Mouse (Mus musculus): ENCODE data around the gene Sbp. TPM values are rescaled to one million over a fixed set of nuclear protein-coding genes. Genes with fewer than 3 reads are reported as not detected.
A peak's percentile ranks its signal among the peaks of the same experiment; 100 is the strongest.

Gene Sbp
- total and polyA plus RNA-seq, 3 experiments: not detected

GRCm38 (mm10) chr17:23993559-23994428 lies 52.3 kb downstream of the Sbp start:
- DNase-seq: peak; percentile 82 to 85
- intact Hi-C loops (cut with DNase I): no loop called here
- WGBS: 13% methylated on average over 31 of the region's 31 CpGs

GRCm38 (mm10) chr17:23994667-23995066 lies 53.2 kb downstream of the Sbp start:
- TF ChIP-seq POLR2A (IDR thresholded peaks at IDR 0.05; ENCODE audit: insufficient read depth, low read depth, low read length) (no peak), EP300 (IDR thresholded peaks at IDR 0.05; ENCODE audit: insufficient read depth, low read depth, low read length) (no peak), CTCF (IDR thresholded peaks at IDR 0.05) (no peak)
- intact Hi-C loops (cut with DNase I): no loop called here
- DNase-seq: no peak
- no peak overlapping the region for H3K9ac ChIP-seq (ENCODE audit: low read depth, low read length)
- H3K36me3 ChIP-seq (ENCODE audit: control insufficient read depth, insufficient read depth, low read length): no peaks in the 10 kb centered on the region
- no peak overlapping the region for H3K27ac ChIP-seq
- H3K4me3 ChIP-seq: no peak overlapping the region
- H3K79me2 ChIP-seq (replicated peaks; ENCODE audit: control insufficient read depth, insufficient read depth, low read length): no peaks in the 10 kb centered on the region
- no peaks in the 10 kb centered on the region for H3K27me3 ChIP-seq (ENCODE audit: control insufficient read depth, insufficient read depth, low read length)
- 76% methylated on average over 7 of the region's 7 CpGs for WGBS
- H3K4me1 ChIP-seq (ENCODE audit: control insufficient read depth, insufficient read depth, low read length): no peaks in the 10 kb centered on the region

More at GRCm38 (mm10) chr17:23993559-23994428, 52.3 kb downstream of the Sbp start:
- Histone ChIP-seq H3K27me3 (ENCODE audit: control insufficient read depth, insufficient read depth, low read length) (no peaks in the 10 kb centered on the region), H3K4me3 (no peak overlapping the region), H3K9ac (ENCODE audit: low read depth, low read length) (no peak overlapping the region), H3K4me1 (ENCODE audit: control insufficient read depth, insufficient read depth, low read length) (no peaks in the 10 kb centered on the region), H3K36me3 (ENCODE audit: control insufficient read depth, insufficient read depth, low read length) (no peaks in the 10 kb centered on the region), H3K79me2 (replicated peaks; ENCODE audit: control insufficient read depth, insufficient read depth, low read length) (no peaks in the 10 kb centered on the region), H3K27ac (no peak overlapping the region)
- TF ChIP-seq CTCF (IDR thresholded peaks at IDR 0.05): peak; percentile 65
- no peak for TF ChIP-seq EP300 (IDR thresholded peaks at IDR 0.05; ENCODE audit: insufficient read depth, low read depth, low read length)
- no peak for TF ChIP-seq POLR2A (IDR thresholded peaks at IDR 0.05; ENCODE audit: insufficient read depth, low read depth, low read length)

Other genes with a start within 250 kb of the Sbp start
- not detected for gene 1520401A03Rik, start 218.9 kb upstream of the Sbp start, total RNA-seq (2021)
- not detected in 2 replicates for gene 1520401A03Rik, start 218.9 kb upstream of the Sbp start, polyA plus RNA-seq (2012; rRNA removed)
- 1 to 10 TPM; 1.2 to 1.6 TPM for gene Pkmyt1, start 215.3 kb upstream of the Sbp start, total RNA-seq (2021)
- 3.9 and 5.6 TPM in 2 replicates for gene Pkmyt1, start 215.3 kb upstream of the Sbp start, polyA plus RNA-seq (2012; rRNA removed)
- 10 to 100 TPM; 25.5 to 27.2 TPM for gene Paqr4, start 200.8 kb upstream of the Sbp start, total RNA-seq (2021)
- 30.7 and 33.2 TPM in 2 replicates for gene Paqr4, start 200.8 kb upstream of the Sbp start, polyA plus RNA-seq (2012; rRNA removed)
- not detected for gene Kremen2, start 195.8 kb upstream of the Sbp start, total RNA-seq (2021)
- 0.06 and 0.27 TPM in 2 replicates for gene Kremen2, start 195.8 kb upstream of the Sbp start, polyA plus RNA-seq (2012; rRNA removed)
- 10 to 100 TPM; 39.4 to 40.1 TPM for gene Flywch1, start 170.1 kb upstream of the Sbp start, total RNA-seq (2021)
- gene Flywch1, start 170.1 kb upstream of the Sbp start, polyA plus RNA-seq (2012; rRNA removed): 25.9 and 33.4 TPM in 2 replicates
- under 1 TPM; 0.27 to 0.50 TPM for gene Flywch2, start 155.6 kb upstream of the Sbp start, total RNA-seq (2021)
- 1.3 and 1.5 TPM in 2 replicates for gene Flywch2, start 155.6 kb upstream of the Sbp start, polyA plus RNA-seq (2012; rRNA removed)
- gene Srrm2, start 151.1 kb upstream of the Sbp start, total RNA-seq (2021): 100 to 1,000 TPM; 157 to 161 TPM
- gene Srrm2, start 151.1 kb upstream of the Sbp start, polyA plus RNA-seq (2012; rRNA removed): 318 and 320 TPM in 2 replicates
- gene Elob, start 112.5 kb upstream of the Sbp start, total RNA-seq (2021): 100 to 1,000 TPM; 325 to 371 TPM
- gene Elob, start 112.5 kb upstream of the Sbp start, polyA plus RNA-seq (2012; rRNA removed): 384 and 511 TPM in 2 replicates
- not detected for gene Prss33, start 105.6 kb upstream of the Sbp start, total RNA-seq (2021)
- not detected in 2 replicates for gene Prss33, start 105.6 kb upstream of the Sbp start, polyA plus RNA-seq (2012; rRNA removed)
- gene Prss32, start 97.8 kb upstream of the Sbp start, total RNA-seq (2021): not detected
- gene Prss32, start 97.8 kb upstream of the Sbp start, polyA plus RNA-seq (2012; rRNA removed): 0.16 TPM in 1 of 2 replicates, not detected in the other
- gene Prss41, start 97.5 kb upstream of the Sbp start, total RNA-seq (2021): under 1 TPM in 1 of 2 experiments, not detected in 1; 0.29 TPM
- not detected in 2 replicates for gene Prss41, start 97.5 kb upstream of the Sbp start, polyA plus RNA-seq (2012; rRNA removed)
- gene Prss21, start 73.6 kb upstream of the Sbp start, total RNA-seq (2021): not detected
- not detected in 2 replicates for gene Prss21, start 73.6 kb upstream of the Sbp start, polyA plus RNA-seq (2012; rRNA removed)
- gene Dcpp1, start 60.8 kb upstream of the Sbp start, total RNA-seq (2021): not detected
- gene Dcpp1, start 60.8 kb upstream of the Sbp start, polyA plus RNA-seq (2012; rRNA removed): not detected in 2 replicates
- gene Dcpp2, start 60.8 kb upstream of the Sbp start, total RNA-seq (2021): not detected
- not detected in 2 replicates for gene Dcpp2, start 60.8 kb upstream of the Sbp start, polyA plus RNA-seq (2012; rRNA removed)
- gene Dcpp3, start 24.2 kb upstream of the Sbp start, total RNA-seq (2021): not detected
- gene Dcpp3, start 24.2 kb upstream of the Sbp start, polyA plus RNA-seq (2012; rRNA removed): not detected in 2 replicates
- gene Sbpl, start 13.6 kb downstream of the Sbp start, total RNA-seq (2021): not detected
- not detected in 2 replicates for gene Sbpl, start 13.6 kb downstream of the Sbp start, polyA plus RNA-seq (2012; rRNA removed)
- gene Prss30, start 38.9 kb downstream of the Sbp start, total RNA-seq (2021): not detected
- 0.12 TPM in 2 replicates for gene Prss30, start 38.9 kb downstream of the Sbp start, polyA plus RNA-seq (2012; rRNA removed)
- gene Prss22, start 56.4 kb downstream of the Sbp start, total RNA-seq (2021): not detected
- gene Prss22, start 56.4 kb downstream of the Sbp start, polyA plus RNA-seq (2012; rRNA removed): not detected in 2 replicates
- not detected for gene Prss27, start 96.5 kb downstream of the Sbp start, total RNA-seq (2021)
- gene Prss27, start 96.5 kb downstream of the Sbp start, polyA plus RNA-seq (2012; rRNA removed): not detected in 2 replicates
- gene Kctd5, start 131.8 kb downstream of the Sbp start, total RNA-seq (2021): 1 to 10 TPM; 8.4 to 9.1 TPM
- 9.8 and 12.8 TPM in 2 replicates for gene Kctd5, start 131.8 kb downstream of the Sbp start, polyA plus RNA-seq (2012; rRNA removed)
- gene Pdpk1, start 209.3 kb downstream of the Sbp start, total RNA-seq (2021): 10 to 100 TPM; 42.5 to 49.1 TPM
- 10.4 and 20.6 TPM in 2 replicates for gene Pdpk1, start 209.3 kb downstream of the Sbp start, polyA plus RNA-seq (2012; rRNA removed)
- gene Amdhd2, start 222.1 kb downstream of the Sbp start, total RNA-seq (2021): 10 to 100 TPM in 1 of 2 experiments, 1 to 10 TPM in 1; 9.0 to 10.2 TPM
- gene Amdhd2, start 222.1 kb downstream of the Sbp start, polyA plus RNA-seq (2012; rRNA removed): 11.5 and 17.7 TPM in 2 replicates
- 100 to 1,000 TPM; 219 to 255 TPM for gene Atp6v0c, start 228.0 kb downstream of the Sbp start, total RNA-seq (2021)
- gene Atp6v0c, start 228.0 kb downstream of the Sbp start, polyA plus RNA-seq (2012; rRNA removed): 732 and 788 TPM in 2 replicates